Mouse (Mus musculus) spleen, postnatal 36 days (tissue): ENCODE results near the gene Etv4.
A peak's percentile ranks its signal among the peaks of the same experiment; 100 is the strongest.

Source experiments
- DNase-seq, 2 experiments: peaks; one replicate each; pipeline ENCODE4 v3.0.0; 2022; ENCODE audit warnings: low spot score in 2 of 2, mixed read lengths in 1 of 2

The Etv4 gene

DNA sequence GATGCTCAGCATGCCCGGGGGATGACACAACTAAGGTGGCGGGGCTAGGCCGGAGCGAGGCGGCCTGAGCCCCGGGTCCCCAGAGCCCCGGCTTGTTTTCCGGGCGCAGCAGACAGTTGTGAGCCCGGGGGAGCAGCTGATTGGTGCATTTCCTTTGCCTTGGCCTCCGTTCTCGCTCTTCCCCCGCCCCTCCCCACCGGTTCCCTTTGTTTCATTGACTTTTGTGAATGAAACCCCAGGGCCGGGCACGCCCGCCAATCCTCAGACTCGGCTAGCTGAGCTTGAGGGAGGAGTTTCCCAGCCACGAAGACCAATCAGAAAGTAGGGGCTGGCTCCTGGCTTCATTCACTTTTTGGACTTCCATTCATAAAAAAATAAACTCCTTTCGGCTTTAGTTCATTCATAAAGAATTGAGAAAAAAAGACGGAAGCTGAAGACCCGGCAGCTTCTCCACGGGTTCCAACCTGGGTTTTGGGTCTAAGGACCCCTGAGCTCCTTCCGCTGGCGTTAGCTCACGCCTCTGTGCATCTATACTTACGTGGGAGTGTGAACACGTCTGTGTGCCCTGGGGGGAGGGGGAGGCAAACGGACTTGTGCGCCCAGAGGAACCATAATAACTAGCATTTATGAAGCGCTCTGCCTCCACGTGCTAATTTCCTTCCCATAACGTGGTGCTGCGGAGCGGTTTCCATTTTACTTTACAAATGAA lies at the start of gene Etv4:
Etv4 (minus strand) TSS at position 229 of the 709 bp plus-strand sequence.
- DNase-seq, result peak; percentile 83 to 84

- no peak for DNase-seq
Measured at GRCm38 (mm10) chr11:101832001-101832400, 46.8 kb upstream of the Etv4 start.

- DNase-seq, result no peak
Measured at GRCm38 (mm10) chr11:101830616-101831015, 45.4 kb upstream of the Etv4 start.

GRCm38 (mm10) chr11:101830112-101830511 lies 44.9 kb upstream of the Etv4 start:
- DNase-seq, result no peak

DNA sequence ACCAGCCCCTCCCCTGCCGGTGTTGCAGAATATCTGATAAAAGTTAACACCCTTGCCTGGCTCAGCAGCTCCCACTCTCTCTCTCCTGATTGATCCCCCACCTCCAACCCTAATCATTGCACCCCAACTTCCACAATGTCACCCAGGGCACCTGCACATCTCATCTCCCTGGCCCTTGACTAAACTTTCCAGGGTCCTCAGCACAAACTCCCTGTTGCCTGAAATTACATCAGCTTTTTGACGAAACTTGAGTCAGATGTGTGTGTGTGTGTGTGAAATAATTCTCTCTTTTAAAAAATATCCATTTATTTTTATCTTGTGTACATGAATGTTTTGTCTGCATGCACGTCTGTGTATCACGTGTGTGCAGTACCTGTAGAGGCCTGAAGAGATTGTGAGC lies 43.5 kb upstream of the Etv4 start:
- DNase-seq, result no peak

GRCm38 (mm10) chr11:101823210-101823609 lies 38.0 kb upstream of the Etv4 start:
- no peak for DNase-seq

DNA sequence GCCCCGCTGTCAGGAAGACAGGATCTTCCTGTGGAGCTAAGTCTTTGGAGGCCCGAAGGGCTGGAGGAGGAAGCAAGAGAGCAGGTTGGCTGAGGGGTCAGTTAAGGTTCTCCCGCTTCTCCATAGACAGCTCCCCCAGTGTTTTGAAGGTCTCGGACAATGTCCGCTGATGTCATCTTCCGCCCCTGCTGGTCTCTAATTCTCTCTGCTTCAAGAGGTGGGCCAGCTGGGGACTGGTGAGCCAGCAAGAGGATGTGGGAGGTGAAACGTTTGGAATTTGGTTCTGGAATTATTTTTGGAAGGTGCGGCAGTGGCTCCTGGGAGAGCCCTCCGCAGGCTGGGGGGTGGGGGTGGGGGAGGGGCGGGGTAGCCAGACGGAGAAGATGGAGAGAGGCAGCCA lies 35.7 kb upstream of the Etv4 start:
- DNase-seq, result no peak

GRCm38 (mm10) chr11:101819853-101820252 lies 34.7 kb upstream of the Etv4 start:
- DNase-seq, result no peak

DNA sequence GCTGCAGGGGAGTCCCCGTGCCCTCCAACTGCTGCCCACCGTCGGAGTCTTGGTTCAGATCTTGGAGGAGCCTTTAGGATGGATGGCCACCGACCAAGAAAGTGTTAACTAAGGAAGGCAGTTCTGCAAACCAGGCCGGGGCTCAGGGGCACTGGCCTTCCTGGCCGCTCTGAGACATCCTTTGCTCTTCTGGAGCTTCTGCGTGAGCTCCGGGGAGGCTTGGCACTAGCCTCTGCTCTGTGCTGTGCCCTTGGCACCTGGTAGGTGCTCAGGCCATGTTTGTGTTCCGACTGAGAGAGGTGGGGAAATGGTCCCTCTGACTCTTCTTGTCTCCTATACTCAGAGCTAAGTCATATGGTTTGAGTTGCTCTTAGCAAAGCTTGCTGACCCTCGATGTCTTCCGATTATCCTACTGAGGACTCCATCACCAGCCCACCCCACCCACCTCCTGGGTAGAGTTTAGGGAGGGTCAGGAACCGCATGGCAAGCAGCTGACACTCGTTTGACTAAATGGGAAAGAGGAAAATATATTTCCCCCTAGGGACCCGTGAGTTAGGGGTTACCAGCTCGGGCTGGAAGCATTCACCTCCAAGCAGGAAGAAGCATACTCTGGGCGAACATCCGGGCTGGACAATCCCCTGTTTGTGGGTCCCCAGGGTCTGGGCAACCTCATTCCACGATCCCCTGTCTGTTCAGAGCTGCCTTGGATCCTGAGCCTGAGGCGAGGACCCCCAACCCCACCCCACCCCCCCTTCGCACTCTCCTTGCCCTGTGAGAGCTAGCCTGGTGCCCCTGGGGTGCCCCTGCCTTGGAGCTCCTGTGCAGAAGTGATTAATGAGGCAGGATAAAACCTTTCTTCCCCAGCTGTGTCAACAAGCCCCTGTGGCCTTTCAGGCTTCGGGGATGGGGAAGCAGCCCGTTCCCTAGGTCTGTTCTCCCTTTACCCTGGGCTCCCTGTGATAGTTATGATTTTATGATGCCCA lies 30.2 kb upstream of the Etv4 start:
- DNase-seq, result no peak

DNA sequence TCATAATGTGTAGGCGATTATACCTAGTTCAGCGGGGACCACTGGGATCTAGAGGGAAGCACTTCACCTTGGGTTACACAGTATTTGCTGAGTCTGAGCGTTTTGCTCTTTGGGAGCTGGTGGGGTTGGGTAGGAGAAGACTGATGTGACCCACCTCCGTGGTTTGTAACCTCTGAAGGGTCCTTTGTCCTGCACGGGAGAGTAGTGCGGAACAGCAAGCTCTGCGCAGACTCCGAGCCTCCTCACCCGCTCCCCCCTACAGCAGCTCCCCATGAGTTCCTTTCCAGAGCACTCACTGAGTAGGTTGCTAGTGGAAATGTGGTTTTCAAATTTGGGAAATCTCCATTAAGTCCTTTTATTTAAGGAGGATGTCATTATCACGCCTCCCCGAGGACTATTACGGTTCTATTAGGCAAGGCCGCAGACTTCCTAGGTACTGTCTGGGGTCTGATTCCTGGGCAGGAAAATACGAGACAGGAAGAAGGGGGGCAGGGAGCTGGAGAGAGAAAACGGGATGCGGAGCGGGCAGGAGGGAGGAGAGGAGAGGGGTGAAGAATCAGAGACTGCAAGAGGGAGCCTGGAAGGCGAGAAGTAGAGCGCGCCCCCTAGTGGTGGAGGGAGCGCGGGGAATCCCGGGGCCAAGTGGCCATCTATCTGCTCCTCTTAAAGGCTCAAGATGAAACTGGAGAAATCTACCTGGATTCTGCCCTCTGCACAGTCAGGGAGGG lies 29.4 kb upstream of the Etv4 start:
- DNase-seq, result peak; percentile 22 to 30

GRCm38 (mm10) chr11:101813259-101813658 lies 28.1 kb upstream of the Etv4 start:
- peak; percentile 47 to 57 for DNase-seq

DNA sequence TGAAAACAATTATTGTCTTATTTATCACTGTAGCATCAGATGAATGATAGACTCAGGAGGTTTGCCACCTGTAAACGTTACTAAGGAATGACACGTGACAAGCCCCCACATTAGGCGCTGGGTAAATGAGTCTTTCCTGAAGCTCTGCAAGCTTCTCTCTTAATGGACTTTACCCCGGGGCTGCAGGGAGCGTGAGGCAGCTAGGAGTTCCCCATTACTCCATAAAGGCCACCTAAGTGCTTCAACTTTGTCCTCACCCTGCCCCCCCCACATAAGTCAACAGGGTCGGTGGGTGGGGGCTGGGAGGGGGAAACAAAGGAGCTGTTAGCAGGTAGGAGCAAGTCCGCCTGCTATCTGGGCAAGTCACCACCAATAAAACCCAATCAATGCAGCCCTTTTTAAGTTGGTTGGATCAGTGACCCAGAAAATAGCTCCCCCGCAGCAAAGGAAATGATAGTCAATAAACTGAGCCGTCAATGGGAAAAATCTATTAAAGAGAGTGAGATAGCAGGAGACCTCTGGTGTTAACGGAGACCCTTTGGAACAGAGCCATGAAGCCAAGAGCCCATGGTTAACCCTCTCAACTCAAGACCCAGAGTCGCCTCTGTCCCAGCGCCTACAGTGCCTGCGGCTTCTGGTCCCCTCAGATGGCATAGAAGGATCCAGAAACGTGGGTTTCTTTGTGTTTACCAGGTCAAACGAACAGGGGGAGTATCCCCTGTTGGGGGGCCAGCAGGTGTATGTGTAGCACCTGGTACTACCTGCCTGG lies 24.1 kb upstream of the Etv4 start:
- no peak for DNase-seq

DNA sequence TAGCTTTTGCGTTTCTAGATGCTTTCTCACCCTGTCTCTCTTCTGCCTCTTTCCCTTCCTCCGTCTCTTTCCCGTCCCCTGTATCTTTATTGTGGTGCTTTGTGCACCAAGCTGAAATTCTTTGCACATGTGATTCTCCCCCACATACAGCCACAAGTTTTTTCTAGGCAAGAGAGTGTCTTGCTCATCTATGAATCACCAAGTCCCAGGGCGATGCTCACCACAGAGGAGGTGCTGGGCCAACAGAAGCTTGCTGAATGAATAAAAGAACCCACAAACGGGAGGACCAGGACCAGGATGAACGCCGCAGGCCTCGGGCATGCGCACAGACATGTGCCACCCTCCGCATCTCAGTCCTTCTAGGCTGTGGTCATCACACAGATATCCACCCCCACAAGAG lies 22.1 kb upstream of the Etv4 start:
- DNase-seq, result no peak

- DNase-seq, result no peak
Measured at GRCm38 (mm10) chr11:101806741-101807140, 21.6 kb upstream of the Etv4 start.

DNA sequence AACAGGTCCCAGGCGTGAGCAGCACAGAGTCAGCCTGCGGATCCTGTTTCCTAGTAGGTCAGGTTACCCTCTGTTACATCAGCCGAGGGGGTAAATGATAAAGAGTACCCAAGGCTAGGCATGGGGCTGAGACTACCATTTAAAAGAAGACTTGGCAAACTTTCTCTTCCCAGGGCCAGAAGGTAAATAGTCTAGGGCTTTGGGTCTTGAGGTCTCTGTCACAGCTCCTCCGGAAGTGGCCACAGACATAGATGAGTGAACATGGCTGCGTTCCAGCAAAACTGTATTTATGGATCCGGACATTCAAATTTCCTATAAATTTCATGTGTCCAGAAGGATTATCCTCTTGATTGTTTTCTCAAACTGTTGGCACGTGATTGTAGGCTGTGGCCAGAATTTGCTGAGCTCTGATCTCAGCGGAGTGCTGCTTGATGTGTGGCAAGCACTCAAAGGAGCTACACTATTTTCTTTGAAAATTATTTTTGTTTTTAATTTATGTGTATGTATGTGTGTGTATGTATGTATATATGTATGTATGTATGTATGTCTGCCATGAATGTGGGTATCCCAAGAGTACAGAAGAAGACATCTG lies 20.0 kb upstream of the Etv4 start:
- DNase-seq, result no peak

GRCm38 (mm10) chr11:101801386-101801785 lies 16.2 kb upstream of the Etv4 start:
- DNase-seq, result no peak

DNA sequence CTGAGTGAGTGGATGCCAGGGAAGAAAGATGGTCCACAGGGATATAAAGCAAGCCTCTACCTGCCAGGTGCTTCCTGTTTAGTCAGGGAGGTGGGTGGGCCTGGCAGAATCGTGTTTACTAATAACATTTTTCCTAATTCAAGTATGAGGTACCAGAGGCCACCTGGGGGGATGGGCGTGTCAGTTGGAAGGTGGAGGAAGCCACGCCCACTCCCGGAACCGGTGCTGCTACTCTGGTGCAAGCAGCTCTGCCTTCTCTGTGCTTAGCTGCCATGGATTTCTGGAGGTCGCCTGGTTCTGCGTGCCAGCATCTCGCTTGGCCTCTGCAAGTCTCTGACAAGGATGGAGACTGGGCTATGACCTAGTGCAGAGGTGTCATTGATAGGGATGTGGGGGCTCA lies 12.9 kb upstream of the Etv4 start:
- no peak for DNase-seq

- DNase-seq, result no peak
Measured at GRCm38 (mm10) chr11:101797355-101797754, 12.2 kb upstream of the Etv4 start.

- DNase-seq, result no peak
Measured at GRCm38 (mm10) chr11:101790811-101791526, 5.8 kb upstream of the Etv4 start.

- DNase-seq, result no peak
Measured at GRCm38 (mm10) chr11:101787432-101787831, 2.3 kb upstream of the Etv4 start.
